Mouse (Mus musculus) layer of hippocampus, adult 18-20 months (tissue): ENCODE measurements around the gene Bptf. TPM values are rescaled to one million over a fixed set of nuclear protein-coding genes. Genes with fewer than 3 reads are reported as not detected.
A peak's percentile ranks its signal among the peaks of the same experiment; 100 is the strongest.
"Not testable (repeated sequence)": the region's sequence is repeated elsewhere in the genome, so short reads cannot be mapped to it uniquely, and the experiment has no call there.

Experiments
- DNase-seq, 2 experiments: peaks; one replicate each; pipeline ENCODE4 v3.0.0; 2022; ENCODE audit warnings: low spot score in 2 of 2
- total RNA-seq, 2 experiments: library from RNA; stranded (reverse); gene quantifications; 2 replicates each; pipeline ENCODE4 v1.2.3; 2021

The Bptf gene
- total RNA-seq, 2 experiments from 2014 or later, result 71.7 to 74.0 TPM

DNA sequence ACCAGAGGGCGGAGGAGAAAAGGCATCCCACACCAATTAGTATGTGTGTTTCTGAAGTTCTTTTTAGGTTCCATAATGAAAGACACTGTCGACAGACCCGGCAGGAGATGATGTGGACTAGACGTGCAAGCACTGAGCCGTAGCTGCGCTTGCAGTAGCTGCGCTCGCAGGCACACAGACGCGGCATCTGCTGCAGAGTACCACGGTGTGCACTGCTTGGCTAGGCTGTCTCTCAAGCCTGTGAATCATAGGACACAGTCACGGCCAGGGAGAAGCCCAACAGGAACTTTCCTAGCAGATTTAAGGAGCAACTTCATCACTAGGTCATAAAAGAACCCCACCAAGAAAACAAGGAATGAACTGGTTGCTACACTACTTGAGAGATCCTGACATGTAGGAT, 14.1 kb downstream of the Bptf start:
- no peak for DNase-seq

GRCm38 (mm10) chr11:107113881-107114557, 17.9 kb downstream of the Bptf start:
- DNase-seq, result no peak

GRCm38 (mm10) chr11:107113112-107113511, 18.8 kb downstream of the Bptf start:
- no peak for DNase-seq

DNA sequence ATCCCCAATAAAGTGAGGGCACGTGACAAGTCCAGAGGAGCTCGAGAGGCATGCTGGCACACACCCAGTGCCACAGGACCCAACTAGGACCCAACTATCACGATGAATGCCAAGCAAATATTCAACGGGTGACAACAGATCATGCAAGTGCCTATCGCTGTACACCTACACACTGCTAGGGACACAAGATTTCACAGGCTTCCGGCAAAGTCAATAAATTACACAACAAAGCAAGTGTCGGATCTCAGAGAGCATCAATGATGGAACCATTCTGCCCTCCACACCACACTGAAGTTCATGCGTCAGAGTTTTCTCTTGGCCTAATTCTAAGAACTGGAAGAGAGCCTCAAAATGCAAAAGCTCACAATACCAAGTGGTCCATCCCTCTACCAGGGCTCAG, 22.3 kb downstream of the Bptf start:
- no peak for DNase-seq

- DNase-seq, result no peak
Observed at GRCm38 (mm10) chr11:107108892-107109291, 23.0 kb downstream of the Bptf start.

- no peak for DNase-seq
Observed at GRCm38 (mm10) chr11:107107725-107108078, 24.2 kb downstream of the Bptf start.

GRCm38 (mm10) chr11:107106978-107107724, 24.8 kb downstream of the Bptf start:
- no peak for DNase-seq

DNA sequence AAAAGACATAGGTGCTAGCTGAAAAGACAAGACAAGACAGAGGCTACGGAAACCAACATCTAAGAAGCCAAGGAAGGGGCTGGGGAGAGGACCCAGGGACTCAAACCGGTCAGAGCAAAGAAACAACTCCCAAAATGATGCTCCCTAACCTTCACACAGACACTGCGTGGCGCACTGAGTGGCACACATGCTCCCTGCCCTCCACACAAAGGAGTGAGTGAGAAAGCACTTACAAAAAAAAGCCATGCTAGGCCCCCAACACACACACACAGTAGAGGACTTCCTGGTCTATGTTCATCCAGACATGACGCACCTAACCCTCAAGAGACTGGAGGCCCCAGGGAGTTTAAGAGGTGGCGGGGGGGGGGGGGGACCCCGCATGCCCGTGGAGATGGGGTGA, 25.5 kb downstream of the Bptf start:
- no peak for DNase-seq

GRCm38 (mm10) chr11:107105227-107105626, 26.7 kb downstream of the Bptf start:
- DNase-seq, result peak; percentile 22 to 76

DNA sequence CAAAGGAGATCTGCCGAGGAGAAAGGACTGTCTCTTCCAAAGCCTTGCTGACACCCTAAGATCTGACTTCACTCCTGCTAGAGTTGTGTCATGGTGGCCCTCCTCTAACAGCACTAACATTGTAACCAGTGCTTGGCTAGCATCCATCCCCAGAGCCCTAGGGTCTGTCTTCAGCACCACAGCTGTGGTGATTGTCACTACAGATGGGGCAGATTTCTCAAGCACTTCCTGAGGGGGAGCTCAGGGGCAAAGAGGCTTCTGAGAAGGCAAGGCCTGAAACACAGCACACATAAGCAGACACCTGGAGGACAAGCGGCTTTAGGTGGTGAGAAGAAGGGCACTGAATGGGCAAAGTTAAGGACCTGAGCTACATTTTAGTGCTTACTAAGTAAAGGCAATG, 28.2 kb downstream of the Bptf start:
- no peak for DNase-seq

GRCm38 (mm10) chr11:107103224-107103589, 28.7 kb downstream of the Bptf start:
- no peak for DNase-seq

- peak; percentile 17 to 63 for DNase-seq
Observed at GRCm38 (mm10) chr11:107102465-107103223, 29.3 kb downstream of the Bptf start.

DNA sequence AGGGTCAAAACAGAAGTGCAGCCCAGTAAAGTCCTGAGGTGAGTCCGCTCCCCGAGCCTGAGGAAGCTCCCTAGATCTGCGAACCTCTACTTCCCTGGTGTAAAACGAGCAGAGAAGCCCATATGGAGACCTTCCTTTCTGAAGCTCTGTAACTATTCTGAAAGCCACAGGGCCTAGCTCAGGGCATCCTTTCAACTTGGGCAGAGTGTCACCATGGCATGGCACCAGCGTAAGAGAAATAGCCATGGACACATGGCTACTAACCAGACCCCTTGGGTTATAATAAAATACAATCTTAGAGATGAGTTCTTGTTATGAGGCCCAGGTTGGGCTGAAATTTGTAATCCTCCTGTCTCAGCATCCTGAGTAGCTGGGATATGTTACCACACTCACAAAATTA, 35.0 kb downstream of the Bptf start:
- DNase-seq, result no peak

- no peak for DNase-seq
Observed at GRCm38 (mm10) chr11:107093871-107094270, 38.1 kb downstream of the Bptf start.

GRCm38 (mm10) chr11:107092637-107093036, 39.3 kb downstream of the Bptf start:
- DNase-seq, result no peak

GRCm38 (mm10) chr11:107085866-107086265, 46.1 kb downstream of the Bptf start:
- DNase-seq, result no peak

DNA sequence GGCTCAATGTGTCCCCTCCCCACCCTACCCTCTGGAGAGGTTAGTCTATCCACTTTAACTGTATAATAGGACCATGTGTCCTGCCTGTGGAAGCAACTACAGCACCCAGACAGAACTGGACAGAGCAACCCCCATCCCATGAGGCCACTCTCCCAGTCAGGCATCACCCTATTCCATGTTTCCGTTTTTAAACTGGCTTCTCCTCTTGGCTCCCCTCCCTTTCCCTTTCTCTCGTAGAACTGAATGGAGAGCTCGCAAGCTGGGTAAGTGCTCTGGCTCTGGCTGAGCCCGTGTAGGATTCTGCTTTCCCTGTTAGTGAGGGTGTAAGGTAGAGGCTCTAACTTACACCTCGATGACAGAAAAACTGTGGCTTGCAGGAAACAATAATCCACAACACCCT, 48.4 kb downstream of the Bptf start:
- no peak for DNase-seq

- no peak for DNase-seq
Observed at GRCm38 (mm10) chr11:107065216-107065785, 66.6 kb downstream of the Bptf start.

DNA sequence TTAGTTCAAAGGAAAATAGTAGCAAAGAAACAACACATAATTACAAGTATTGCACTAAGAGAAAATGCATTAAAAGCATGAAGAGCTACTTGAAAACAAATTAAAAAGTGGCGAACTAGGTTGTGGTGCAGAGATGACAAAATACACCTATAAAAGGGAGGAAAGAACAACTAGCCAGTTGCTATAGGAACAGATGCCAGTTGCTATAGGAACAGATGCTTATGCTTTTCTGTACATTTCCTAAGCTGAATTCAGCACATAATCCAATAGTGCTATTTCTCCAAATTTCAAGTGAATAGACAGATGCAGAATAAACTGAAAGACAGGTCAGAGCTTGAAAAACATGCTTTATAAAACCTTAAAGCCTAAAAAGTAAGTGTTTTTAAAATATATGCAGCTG, 67.3 kb downstream of the Bptf start:
- no peak for DNase-seq

GRCm38 (mm10) chr11:107063067-107063466, 68.9 kb downstream of the Bptf start:
- DNase-seq, result no peak

DNA sequence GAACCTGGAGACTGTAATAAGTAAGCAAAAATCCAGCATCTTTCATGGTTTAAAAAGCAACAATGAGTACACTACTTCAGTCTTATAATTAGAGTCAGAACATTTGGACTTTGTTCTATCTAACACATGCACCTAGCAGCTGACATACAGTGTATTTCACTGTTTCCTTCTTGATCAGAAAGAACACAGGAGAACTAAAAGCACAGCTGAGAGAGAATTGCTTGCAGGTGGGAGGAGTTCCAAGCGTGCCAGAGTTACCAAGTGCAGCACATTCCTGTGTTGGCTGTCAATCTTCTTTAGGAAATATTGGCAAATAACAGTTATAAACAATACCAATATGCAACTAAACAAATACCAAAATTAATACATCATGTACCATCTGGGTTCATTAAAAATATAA, 71.0 kb downstream of the Bptf start:
- peak; percentile 47 to 77 for DNase-seq

DNA sequence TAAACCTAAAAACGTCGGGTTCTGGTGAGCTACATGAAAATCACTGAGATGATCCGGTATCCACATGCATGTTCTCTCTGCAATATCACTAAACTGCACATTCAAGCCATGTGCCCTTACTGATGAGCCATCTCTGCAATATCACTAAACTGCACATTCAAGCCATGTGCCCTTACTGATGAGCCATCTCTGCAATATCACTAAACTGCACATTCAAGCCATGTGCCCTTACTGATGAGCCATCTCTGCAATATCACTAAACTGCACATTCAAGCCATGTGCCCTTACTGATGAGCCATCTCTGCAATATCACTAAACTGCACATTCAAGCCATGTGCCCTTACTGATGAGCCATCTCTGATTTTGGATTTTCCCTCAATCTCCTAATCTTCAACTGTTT, 72.3 kb downstream of the Bptf start:
- not testable (repeated sequence) for DNase-seq
